Mouse (Mus musculus): ENCODE data around the gene Eps8l2.

DNA sequence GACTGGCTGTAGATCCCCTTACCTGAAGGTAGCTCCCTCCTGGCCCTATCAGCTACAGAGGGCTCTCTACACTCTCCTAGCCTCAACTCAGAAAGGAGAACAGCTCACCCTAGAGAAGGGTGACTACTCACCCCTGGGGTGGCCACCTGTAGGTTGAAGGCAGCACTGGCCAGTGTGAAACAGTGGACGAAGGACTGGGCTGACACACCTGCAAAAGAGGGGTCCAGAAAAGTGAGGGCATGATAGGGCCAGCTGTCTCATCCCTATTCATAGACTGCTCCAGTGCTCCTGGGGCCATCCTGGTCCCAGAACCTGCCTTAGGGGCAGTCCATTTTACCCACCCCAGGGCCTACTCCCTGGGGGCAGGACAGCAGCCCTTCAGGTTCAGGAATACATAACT is 73.0 kb downstream of the Eps8l2 start:
- no peak for TF ChIP-seq CTCF (IDR thresholded peaks at IDR 0.05; ENCODE audit: low read depth, low read length)
- TF ChIP-seq POLR2A (IDR thresholded peaks at IDR 0.05; ENCODE audit: borderline replicate concordance, low read depth, low read length) = no peak

All from bone marrow macrophage, adult 2 months (primary cell).